Mouse (Mus musculus) stomach, adult 2 months (tissue): ENCODE measurements around the gene Vmn1r82. TPM values are rescaled to one million over a fixed set of nuclear protein-coding genes. Genes with fewer than 3 reads are reported as not detected.

Experiments used
- polyA plus RNA-seq: library from polyadenylated mRNA; depleted of rRNA; stranded (reverse); fragments of >200 nt; gene quantifications from 2 replicates; pipeline ENCODE4 v1.2.3, GENCODE M21; 2012; rRNA removed

Gene Vmn1r82
- not detected in 2 replicates for polyA plus RNA-seq

GRCm38 (mm10) chr7:12300130-12300529 is at the start of gene Vmn1r82:
Gene Vmn1r82 (plus strand): TSS chr7:12300430.

GRCm38 (mm10) chr7:12268169-12268568 is 32.1 kb upstream of the Vmn1r82 start, which contains the start of gene Vmn1r81:
Gene Vmn1r81 (minus strand): TSS chr7:12268269.

GRCm38 (mm10) chr7:12329381-12329780 is 29.2 kb downstream of the Vmn1r82 start, which contains the start of gene Vmn1r83:
Gene Vmn1r83 (minus strand): TSS chr7:12329481.

Other genes with a start within 250 kb of the Vmn1r82 start
- not detected in 2 replicates for gene Vmn1r78, start 150.2 kb upstream of the Vmn1r82 start, polyA plus RNA-seq
- not detected in 2 replicates for gene Vmn1r79, start 129.2 kb upstream of the Vmn1r82 start, polyA plus RNA-seq
- not detected in 2 replicates for gene Vmn1r80, start 111.1 kb upstream of the Vmn1r82 start, polyA plus RNA-seq
- not detected in 2 replicates for gene Vmn1r81, start 32.2 kb upstream of the Vmn1r82 start, polyA plus RNA-seq
- gene Vmn1r83, start 29.1 kb downstream of the Vmn1r82 start, polyA plus RNA-seq = not detected in 2 replicates
- not detected in 2 replicates for gene Vmn1r84, start 68.8 kb downstream of the Vmn1r82 start, polyA plus RNA-seq
- 0.16 and 0.48 TPM in 2 replicates for gene Zfp551, start 122.3 kb downstream of the Vmn1r82 start, polyA plus RNA-seq
- 1.0 and 1.1 TPM in 2 replicates for gene Zfp606, start 177.9 kb downstream of the Vmn1r82 start, polyA plus RNA-seq
- not detected in 2 replicates for gene 2900092C05Rik, start 212.1 kb downstream of the Vmn1r82 start, polyA plus RNA-seq